Mouse (Mus musculus) embryo, embryonic 9.5 days (tissue): ENCODE data around the gene Cdc37.
"Not testable (repeated sequence)": the region's sequence is repeated elsewhere in the genome, so short reads cannot be mapped to it uniquely, and the experiment has no call there.

Experiments
- DNase-seq: peaks from one replicate; pipeline ENCODE4 v3.0.0-alpha.2; 2017; ENCODE audit errors: extremely low spot score

The Cdc37 gene

DNA sequence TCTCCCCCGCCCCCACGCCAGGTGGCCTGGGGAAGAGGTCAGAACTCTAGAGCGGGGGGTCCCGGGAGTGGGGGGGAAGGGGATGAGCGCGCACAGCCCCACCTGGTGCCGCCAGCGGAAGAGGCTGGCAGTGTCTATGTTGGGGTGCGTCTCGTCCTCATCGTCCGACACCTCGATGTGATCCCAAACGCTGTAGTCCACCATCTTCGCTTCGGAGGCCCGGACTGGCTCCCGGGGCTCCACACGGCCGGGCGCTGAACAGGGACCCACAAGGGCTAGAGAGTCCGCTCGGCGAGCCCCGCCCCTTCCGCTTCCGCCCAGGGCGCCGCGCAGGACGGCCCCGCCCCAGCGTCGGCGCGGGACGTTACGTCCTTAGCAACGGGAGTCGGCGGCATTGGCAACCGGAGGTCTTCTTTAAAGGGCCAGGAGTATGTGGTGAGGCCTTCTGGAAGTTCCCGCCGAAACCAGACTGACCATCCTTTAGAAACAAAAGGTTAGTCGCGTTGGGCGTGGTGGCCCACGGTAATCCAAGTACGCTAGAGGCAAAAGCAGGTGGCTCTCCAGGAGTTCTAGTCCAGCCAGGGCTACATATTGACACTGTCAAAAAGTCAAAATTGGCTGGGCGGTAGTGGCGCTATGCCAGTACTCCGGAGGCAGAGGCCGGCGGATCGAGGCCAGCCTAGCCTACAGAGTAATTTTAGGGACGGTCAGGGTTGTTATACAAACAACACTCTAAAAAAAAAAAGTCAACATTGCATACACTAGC is at the start of gene Cdc37:
Gene Cdc37, minus strand, starts transcription at position 329 of the 766 bp plus-strand sequence.
- peak; percentile 95 for DNase-seq

DNA sequence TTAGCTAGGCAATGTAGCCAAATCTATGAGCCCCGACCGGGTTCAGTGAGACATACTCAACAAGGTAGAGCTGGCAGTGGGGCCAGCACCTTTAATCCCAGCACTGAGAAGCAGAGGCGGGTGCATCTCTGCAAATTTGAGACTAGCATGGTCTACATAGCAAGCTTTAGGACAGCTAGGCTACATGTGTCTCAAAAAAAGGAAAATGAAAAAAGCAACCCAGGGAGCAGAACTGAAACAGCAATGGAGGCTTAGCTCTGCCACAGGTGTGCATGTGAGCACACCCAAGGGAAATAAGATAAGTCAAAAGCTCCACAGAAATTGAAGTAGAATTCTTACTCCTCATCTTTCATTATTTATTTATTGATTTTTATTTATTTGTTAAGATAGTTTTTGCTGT is 49.2 kb upstream of the Cdc37 start:
- no peak for DNase-seq

- peak; percentile 51 for DNase-seq
Measured at GRCm38 (mm10) chr9:21197981-21198380, 48.2 kb upstream of the Cdc37 start.

GRCm38 (mm10) chr9:21196521-21197433 is 47.0 kb upstream of the Cdc37 start:
- no peak for DNase-seq

- DNase-seq = not testable (repeated sequence)
Measured at GRCm38 (mm10) chr9:21195736-21196505, 46.1 kb upstream of the Cdc37 start.

- DNase-seq = no peak
Measured at GRCm38 (mm10) chr9:21194787-21195493, 45.2 kb upstream of the Cdc37 start.

- DNase-seq = no peak
Measured at GRCm38 (mm10) chr9:21193786-21194185, 44.0 kb upstream of the Cdc37 start.

- no peak for DNase-seq
Measured at GRCm38 (mm10) chr9:21190670-21191069, 40.9 kb upstream of the Cdc37 start.

GRCm38 (mm10) chr9:21189905-21190304 is 40.1 kb upstream of the Cdc37 start:
- no peak for DNase-seq

- DNase-seq = no peak
Measured at GRCm38 (mm10) chr9:21185436-21185835, 35.7 kb upstream of the Cdc37 start.

DNA sequence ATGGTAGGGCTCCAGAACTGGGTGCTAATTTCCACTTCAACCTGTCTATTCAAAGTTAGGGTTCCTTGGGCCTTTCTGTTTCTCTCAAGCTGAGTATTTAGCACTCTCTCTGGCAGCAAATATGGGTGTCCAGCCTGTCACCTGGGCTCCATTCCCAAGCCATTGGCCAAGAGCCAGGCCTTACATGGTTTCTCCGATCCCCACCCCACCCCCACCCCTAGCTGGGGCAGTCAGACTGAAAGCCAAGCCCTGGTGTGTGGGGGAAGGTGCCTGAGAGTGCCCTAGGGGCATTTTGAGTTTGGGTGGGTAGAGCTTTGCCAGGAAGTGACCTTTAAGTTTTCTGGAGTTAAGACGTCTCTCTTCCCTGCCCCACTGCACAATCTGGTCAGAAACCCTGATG is 35.0 kb upstream of the Cdc37 start:
- DNase-seq = no peak

GRCm38 (mm10) chr9:21183905-21184413 is 34.2 kb upstream of the Cdc37 start:
- DNase-seq = peak; percentile 11

DNA sequence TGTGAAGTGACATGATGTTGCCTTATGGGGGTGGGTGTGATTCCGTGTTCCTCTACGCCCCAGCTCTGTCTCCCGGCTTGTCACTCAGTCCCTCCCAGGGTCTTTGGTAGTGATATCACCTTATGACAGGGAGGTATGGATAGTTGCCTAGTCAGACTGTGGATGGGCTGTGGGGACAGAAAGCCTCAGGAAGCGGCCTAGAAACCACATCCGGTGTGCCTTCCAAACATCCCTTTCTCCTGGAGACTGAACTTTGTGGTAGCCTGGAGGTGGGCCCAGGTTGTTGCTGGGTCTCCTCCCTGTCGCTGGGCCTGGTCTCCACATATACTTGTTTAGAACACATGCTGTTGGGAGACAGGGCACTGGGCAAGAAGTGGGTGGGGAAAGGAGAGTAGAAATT is 33.6 kb upstream of the Cdc37 start:
- no peak for DNase-seq

GRCm38 (mm10) chr9:21181421-21182220 is 31.8 kb upstream of the Cdc37 start:
- DNase-seq = peak; percentile 55

DNA sequence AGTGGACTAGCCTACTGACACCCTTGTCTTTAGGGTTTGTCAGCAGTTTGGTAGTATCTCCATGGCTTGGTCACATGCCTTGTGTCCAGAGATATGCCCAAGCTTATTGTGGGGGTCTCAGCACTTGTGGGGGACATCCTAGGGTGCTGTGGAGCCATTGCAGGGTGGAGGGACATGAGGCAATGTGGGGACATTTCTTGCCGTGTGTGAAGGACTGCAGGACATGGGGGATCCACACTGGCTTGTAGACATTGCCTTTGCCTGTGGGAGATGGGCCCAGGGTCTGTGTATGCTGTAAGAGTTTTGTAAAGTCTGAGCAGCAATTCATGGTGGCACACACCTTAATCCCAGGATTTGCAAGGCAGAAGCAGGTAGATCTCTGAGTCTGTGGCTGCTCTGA is 31.1 kb upstream of the Cdc37 start:
- DNase-seq = no peak

DNA sequence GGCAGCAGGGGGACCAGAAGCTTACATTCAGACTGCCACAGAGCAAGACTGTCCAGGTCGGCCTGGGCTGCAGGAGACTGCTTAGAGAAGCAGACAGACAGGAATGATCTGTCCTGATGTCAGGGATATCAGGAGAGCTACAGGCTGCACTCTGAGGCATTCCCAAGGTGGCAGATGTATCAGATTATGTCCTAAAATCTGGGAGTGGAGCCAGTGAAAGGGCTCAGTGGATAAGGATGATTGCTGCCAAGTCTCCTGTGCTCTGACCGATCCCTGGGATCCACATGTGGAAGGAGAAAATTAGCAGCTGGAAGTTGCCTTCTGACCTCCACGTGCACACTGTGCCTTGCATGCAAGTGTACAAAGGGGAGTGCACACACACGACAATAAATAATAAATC is 30.6 kb upstream of the Cdc37 start:
- DNase-seq = no peak

DNA sequence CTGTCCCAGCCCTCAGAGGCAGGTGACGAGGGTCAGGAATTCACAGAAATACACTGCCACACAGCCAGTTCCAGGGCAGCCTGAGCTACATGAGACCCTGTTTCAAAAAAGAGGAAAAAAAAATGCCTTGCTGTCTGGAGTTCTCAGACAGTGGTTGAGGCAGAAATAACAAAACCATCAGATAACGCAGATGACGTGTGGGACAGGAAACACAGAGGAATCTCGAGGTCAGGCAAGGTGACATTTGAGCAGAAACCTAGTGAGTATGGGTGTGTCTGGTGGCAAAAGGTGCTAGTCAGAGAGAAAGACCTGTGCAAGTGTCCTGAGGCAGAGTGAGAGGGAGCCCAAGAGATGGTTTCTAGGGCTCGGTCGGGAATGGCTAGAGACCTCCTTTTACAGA is 22.6 kb upstream of the Cdc37 start:
- no peak for DNase-seq

DNA sequence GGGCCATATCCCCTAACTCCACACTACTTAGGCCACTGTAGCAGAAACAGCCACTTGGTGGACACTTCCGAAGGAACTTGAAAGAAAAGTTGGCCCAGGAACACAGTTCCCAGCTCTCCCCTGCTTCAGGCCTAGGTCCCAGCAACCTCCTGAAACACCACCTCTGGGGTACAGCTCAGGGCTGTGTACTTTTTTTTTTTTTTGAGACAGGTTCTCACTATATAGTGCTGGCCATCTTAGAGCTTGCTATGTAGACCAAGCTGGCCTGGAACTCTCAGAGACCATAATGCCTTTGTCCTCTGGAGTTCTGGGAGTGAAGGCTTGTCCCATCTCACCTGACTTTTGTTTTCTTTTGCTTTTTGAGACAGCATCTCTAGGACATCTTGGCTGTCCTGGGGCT is 19.4 kb upstream of the Cdc37 start:
- no peak for DNase-seq

DNA sequence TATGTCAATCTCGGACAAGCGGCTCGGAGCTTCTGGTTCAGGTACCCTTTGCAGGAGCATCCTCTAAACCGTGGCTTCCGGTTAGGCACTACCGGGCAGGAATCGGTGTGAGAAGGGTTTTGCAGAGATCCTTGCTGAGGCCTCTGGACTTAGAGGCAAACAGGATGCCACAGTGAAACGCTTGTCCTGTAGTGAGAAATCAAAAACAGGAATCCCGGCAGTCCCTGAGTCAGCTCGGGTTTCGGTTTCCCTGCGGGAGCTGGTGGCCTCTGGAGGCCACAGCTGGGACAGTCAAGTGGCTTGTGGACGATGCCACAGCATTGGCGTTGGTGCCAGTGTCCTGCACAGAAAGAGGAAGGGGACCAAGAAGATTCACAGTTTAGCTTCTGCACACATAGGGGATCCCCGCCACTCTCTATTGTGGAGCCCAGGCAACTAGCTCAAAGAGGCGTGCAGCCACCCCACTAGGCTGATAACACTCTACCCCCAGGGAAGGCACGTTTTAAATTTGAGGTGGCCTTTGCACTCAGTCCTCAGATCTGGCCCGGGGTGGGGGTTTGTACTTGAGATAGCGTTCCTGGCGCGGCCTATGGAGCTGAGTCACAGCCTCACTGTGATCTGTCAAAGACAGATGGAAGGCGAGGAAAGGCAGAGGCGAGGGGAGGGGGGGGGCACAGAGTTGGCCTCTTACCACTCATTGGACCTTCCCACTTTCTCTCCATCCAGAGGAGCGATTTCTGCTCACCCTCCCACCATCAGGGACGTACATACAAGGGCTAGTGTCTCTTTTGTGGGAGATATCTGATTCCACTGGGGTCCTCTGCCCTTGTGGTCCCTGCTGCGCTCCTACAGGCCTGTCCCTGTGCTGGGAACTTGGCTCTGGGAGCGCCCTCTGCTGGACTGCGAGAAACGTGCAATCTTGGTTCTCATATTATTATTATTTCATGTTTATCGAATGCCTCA is 18.7 kb upstream of the Cdc37 start:
- peak; percentile 80 for DNase-seq
